Mouse (Mus musculus) CH12.LX (cell line): ENCODE data around the gene Traf1. TPM values are rescaled to one million over a fixed set of nuclear protein-coding genes. Genes with fewer than 3 reads are reported as not detected.

Experiments used
- DNase-seq: peaks from one replicate; pipeline ENCODE4 v3.0.0-alpha.2; 2013; ENCODE audit errors: extremely low read depth
- H3K27ac ChIP-seq: 2 replicates; pipeline ENCODE4 v1.5.1; 2012; ENCODE audit warnings: low read depth, mild to moderate bottlenecking, control low read depth, moderate library complexity; ENCODE audit not compliant: insufficient read depth
- H3K27me3 ChIP-seq: replicated peaks from 2 replicates; pipeline ENCODE3; 2012; ENCODE audit warnings: inconsistent platforms
- H3K36me3 ChIP-seq, 2 experiments: replicated peaks in 1 of 2; 2 replicates each; pipeline versions ENCODE3 to v1.6.1; 2012; ENCODE audit warnings: inconsistent platforms in 1 of 2, low read length in 1 of 2, mild to moderate bottlenecking in 1 of 2, mixed read lengths in 1 of 2, moderate library complexity in 1 of 2; ENCODE audit not compliant: control insufficient read depth in 1 of 2, insufficient read depth in 1 of 2
- H3K4me1 ChIP-seq, 2 experiments: 2 replicates each; pipeline ENCODE4 v1.6.1; 2012; ENCODE audit warnings: inconsistent platforms in 1 of 2, moderate library complexity in 1 of 2; ENCODE audit not compliant: insufficient read depth in 2 of 2, control insufficient read depth in 1 of 2
- H3K4me2 ChIP-seq: 2 replicates; pipeline ENCODE4 v1.6.1; 2012; ENCODE audit warnings: low read depth, mild to moderate bottlenecking, control low read depth; ENCODE audit not compliant: poor library complexity, insufficient read depth, severe bottlenecking
- H3K4me3 ChIP-seq, 3 experiments: fragments of 150-350 bp in 1 of 3; sonication (generic) in 1 of 3; replicated peaks in 1 of 3; 2 replicates each; pipeline versions ENCODE3 to v1.5.1; 2011 to 2012; ENCODE audit warnings: low read depth in 2 of 3, low read length in 2 of 3, mild to moderate bottlenecking in 2 of 3, moderate library complexity in 2 of 3, control low read depth in 1 of 3, improper control_type of control experiment in 1 of 3, inconsistent platforms in 1 of 3, mixed read lengths in 1 of 3; ENCODE audit not compliant: poor library complexity in 1 of 3
- H3K79me2 ChIP-seq: replicated peaks from 2 replicates; pipeline ENCODE4 v1.6.1; 2012; ENCODE audit warnings: mild to moderate bottlenecking, moderate library complexity; ENCODE audit not compliant: control insufficient read depth, poor library complexity, insufficient read depth, severe bottlenecking; ENCODE audit errors: extremely low read depth
- H3K9ac ChIP-seq: 2 replicates; pipeline ENCODE4 v1.6.1; 2012; ENCODE audit warnings: low read depth, mild to moderate bottlenecking, control low read depth, moderate library complexity; ENCODE audit not compliant: insufficient read depth
- H3K9me3 ChIP-seq: replicated peaks from 2 replicates; pipeline ENCODE3; 2012; ENCODE audit warnings: low read length, inconsistent platforms, mixed read lengths
- BHLHE40 ChIP-seq: IDR thresholded peaks from 2 replicates; pipeline ENCODE4 v1.6.1; 2011; ENCODE audit warnings: mild to moderate bottlenecking, low read depth, low read length, improper control_type of control experiment
- CTCF ChIP-seq, 2 experiments: IDR thresholded peaks in 1 of 2; conservative IDR thresholded peaks in 1 of 2; 2 replicates each; pipeline ENCODE4 v1.5.1; 2011 to 2012; ENCODE audit warnings: low read depth in 2 of 2, low read length in 2 of 2, improper control_type of control experiment in 1 of 2, inconsistent platforms in 1 of 2, mild to moderate bottlenecking in 1 of 2, moderate library complexity in 1 of 2
- ELF1 ChIP-seq: IDR thresholded peaks from 2 replicates; pipeline ENCODE4 v1.6.1; 2014; ENCODE audit warnings: low read depth, mild to moderate bottlenecking, inconsistent platforms, low read length, improper control_type of control experiment
- EP300 ChIP-seq: IDR thresholded peaks from 2 replicates; pipeline ENCODE4 v1.6.1; 2011; ENCODE audit warnings: low read length, improper control_type of control experiment
- GABPA ChIP-seq: IDR thresholded peaks from 2 replicates; pipeline ENCODE4 v1.6.1; 2012; ENCODE audit warnings: low read depth, low read length, improper control_type of control experiment, inconsistent platforms; ENCODE audit not compliant: insufficient replicate concordance
- JUND ChIP-seq: conservative IDR thresholded peaks from 2 replicates; pipeline ENCODE4 v1.6.1; 2011; ENCODE audit warnings: low read depth, low read length, improper control_type of control experiment
- MAX ChIP-seq: IDR thresholded peaks from 2 replicates; pipeline ENCODE4 v1.6.1; 2011; ENCODE audit warnings: low read length, improper control_type of control experiment
- MXI1 ChIP-seq: IDR thresholded peaks from 2 replicates; pipeline ENCODE4 v1.6.1; 2011; ENCODE audit warnings: mild to moderate bottlenecking, low read depth, low read length, improper control_type of control experiment
- MYC ChIP-seq: IDR thresholded peaks from 2 replicates; pipeline ENCODE4 v1.6.1; 2011; ENCODE audit warnings: low read depth, mild to moderate bottlenecking, improper control_type of control experiment, low read length
- POLR2AphosphoS2 ChIP-seq: IDR thresholded peaks from 2 replicates; pipeline ENCODE4 v1.6.1; 2011; ENCODE audit warnings: low read depth, low read length, improper control_type of control experiment
- RAD21 ChIP-seq: IDR thresholded peaks from 2 replicates; pipeline ENCODE4 v1.6.1; 2011; ENCODE audit warnings: low read depth, mild to moderate bottlenecking, low read length, improper control_type of control experiment, moderate library complexity
- SIN3A ChIP-seq: IDR thresholded peaks from 2 replicates; pipeline ENCODE4 v1.6.1; 2012; ENCODE audit warnings: low read length, improper control_type of control experiment, inconsistent platforms
- SMC3 ChIP-seq: IDR thresholded peaks from 2 replicates; pipeline ENCODE4 v1.6.1; 2011; ENCODE audit warnings: low read depth, low read length, improper control_type of control experiment
- TBP ChIP-seq: conservative IDR thresholded peaks from 2 replicates; pipeline ENCODE4 v1.6.1; 2011; ENCODE audit warnings: low read depth, low read length, improper control_type of control experiment
- USF1 ChIP-seq: IDR thresholded peaks from 2 replicates; pipeline ENCODE4 v1.6.1; 2014; ENCODE audit warnings: low read depth, mild to moderate bottlenecking, inconsistent platforms, low read length, improper control_type of control experiment
- ZC3H11A ChIP-seq: IDR thresholded peaks from 2 replicates; pipeline ENCODE4 v1.6.1; 2012; ENCODE audit warnings: low read depth, mild to moderate bottlenecking, inconsistent platforms, low read length, improper control_type of control experiment
- ZNF384 ChIP-seq: IDR thresholded peaks from 2 replicates; pipeline ENCODE4 v1.6.1; 2012; ENCODE audit warnings: low read depth, low read length, improper control_type of control experiment, inconsistent platforms
- dilution Hi-C: fragments of 300-500 bp; cut with MboI; formaldehyde crosslinking; loops from 2 replicates; pipeline ENCODE4 v1.14.3; 2020; ENCODE audit warnings: low sequenced_read_pairs; ENCODE audit not compliant: extremely low pct_unique_long_range_greater_than_20kb, extremely low pct_ligation_motif_present
- in situ Hi-C: fragments of 300-500 bp; cut with MboI; formaldehyde crosslinking; loops from 3 replicates; pipeline ENCODE4 v1.14.3; 2019; ENCODE audit warnings: low sequenced_read_pairs, low pct_ligation_motif_present, low pct_unique_long_range_greater_than_20kb, mixed read lengths
- polyA plus RNA-seq: library from polyadenylated mRNA; unstranded; fragments of >175 nt; gene quantifications from 2 replicates; pipeline ENCODE4 v1.2.1, GENCODE M21; 2012; ENCODE audit warnings: low read depth; ENCODE audit not compliant: insufficient read length
- total RNA-seq, 2 experiments: library from RNA; depleted of rRNA; stranded (reverse); fragments of 300-350 nt in 1 of 2; fragments of >200 nt in 1 of 2; gene quantifications; 2 replicates each; pipeline ENCODE4 v1.2.3; 2012 to 2014

Gene Traf1
- total and polyA plus RNA-seq, 3 experiments: 47.9 to 151 (median 66.9) TPM

DNA sequence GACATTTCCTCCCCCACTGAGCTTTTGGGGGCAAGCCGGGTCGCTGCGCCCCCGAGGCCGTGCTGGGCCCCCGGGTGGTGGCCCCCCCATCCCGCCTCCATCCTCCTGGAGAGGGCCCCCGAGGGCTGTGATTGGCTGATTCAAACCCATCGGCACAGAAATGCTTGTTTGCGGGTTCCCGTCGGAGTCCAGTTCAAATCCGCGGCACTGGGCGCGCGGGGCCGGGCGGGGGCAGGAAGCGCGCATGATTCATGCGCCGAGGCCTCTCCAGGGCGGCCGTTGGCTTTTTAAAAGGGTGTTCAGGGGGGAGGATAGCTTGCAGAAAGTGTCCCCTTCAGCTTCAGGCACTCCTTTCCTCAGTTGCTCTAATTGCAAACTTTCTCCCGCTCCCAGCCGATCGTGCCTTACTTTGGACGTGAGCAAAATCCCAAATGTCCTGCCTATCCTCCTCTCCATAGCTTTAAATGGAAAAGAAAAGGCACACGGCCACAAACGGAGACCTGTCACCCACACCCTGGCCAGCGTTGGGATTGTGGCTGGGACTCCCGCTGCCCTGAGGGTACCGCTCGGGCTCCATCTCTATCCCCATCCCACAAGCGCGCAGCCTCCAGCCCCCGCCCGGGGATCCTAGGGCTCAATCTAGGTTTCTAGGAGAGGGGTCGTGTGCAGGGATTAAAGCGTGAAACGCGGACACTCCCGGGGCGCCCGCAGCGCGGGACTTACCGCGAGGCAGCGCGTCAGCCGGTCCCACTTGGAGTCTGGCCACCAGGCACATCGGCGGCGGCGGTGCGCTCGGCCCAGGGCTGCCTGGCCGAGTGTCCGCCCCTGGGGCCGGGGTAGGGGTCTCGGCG is 48.1 kb downstream of the Traf1 start, which contains the start of gene Phf19 (continued):
- no peak for TF ChIP-seq POLR2AphosphoS2

DNA sequence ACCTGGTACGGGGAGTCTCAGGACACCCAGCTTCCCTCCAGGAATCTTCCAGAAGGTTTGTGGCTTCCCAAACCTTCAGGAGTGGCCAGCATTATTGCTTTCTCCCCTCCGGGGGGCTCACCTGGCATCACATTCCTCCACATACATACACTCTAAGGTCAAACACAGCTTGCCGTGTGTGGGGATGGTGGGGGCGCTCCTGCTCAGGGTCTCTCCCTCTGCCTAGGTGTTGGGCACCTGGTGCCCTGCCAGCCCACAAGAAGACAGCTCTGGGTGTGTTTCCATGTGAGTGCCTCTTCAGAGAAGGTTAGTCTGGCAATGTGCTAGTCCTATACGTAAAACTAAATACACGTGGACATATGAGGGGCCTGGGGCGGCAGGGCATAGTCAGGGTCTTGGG is 49.0 kb downstream of the Traf1 start:
- TF ChIP-seq SIN3A (no peak), CTCF (conservative IDR thresholded peaks at IDR 0.05 in 1 of 2, IDR thresholded peaks at IDR 0.05 in 1 of 2; ENCODE audit: low read depth in 2 of 2, low read length in 2 of 2) (peak in 1 of 2 experiments; percentile 20; a peak in 1 of 4 replicates), RAD21 (peak; percentile 8; the same call in 1 of the 2 replicates), POLR2AphosphoS2 (no peak), ELF1 (no peak)
- no peaks in the 10 kb centered on the region for H3K79me2 ChIP-seq
- in situ Hi-C loops: loop anchor here (10.0 kb wide), 1 partner anchor 52 kb away; the partner anchor contains the start of gene Traf1
- no peak overlapping the region for H3K27ac ChIP-seq
- peak overlapping the region; percentile 26 for H3K4me2 ChIP-seq
- H3K9ac ChIP-seq: peak overlapping the region; percentile 79
- H3K4me3 ChIP-seq: peak overlapping the region; percentile 67 to 82 (median 80)
- peaks cover 11 to 33% of the 10 kb centered on the region in 2 experiments for H3K4me1 ChIP-seq
- H3K27me3 ChIP-seq: no peaks in the 10 kb centered on the region
- no peaks in the 10 kb centered on the region for H3K9me3 ChIP-seq
- dilution Hi-C loops: no loop called here
- no peak for DNase-seq
- peaks cover 23 to 44% of the 10 kb centered on the region in 2 experiments for H3K36me3 ChIP-seq

DNA sequence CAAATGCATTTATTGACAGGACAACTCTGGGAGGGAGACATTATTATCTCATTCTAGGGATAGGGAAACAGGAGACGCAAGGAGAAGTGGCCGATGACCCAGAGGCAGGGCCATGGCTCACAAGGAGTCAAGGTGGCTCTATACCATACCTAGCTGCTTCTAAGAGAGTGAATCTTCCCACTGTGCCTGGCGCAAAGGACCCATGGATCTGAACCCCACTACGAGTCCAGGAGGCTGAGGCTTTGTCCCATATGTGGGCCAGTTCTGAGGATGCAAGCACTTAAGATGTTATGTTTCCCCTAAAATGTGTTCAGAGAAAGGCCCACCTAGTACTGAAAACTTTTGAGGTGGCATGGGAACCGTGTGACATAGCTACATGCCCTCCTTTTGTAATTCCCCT is 49.7 kb downstream of the Traf1 start:
- no peaks in the 10 kb centered on the region for H3K27me3 ChIP-seq
- in situ Hi-C loops: loop anchor here (10.0 kb wide), 1 partner anchor 53 kb away; the partner anchor contains the start of gene Traf1
- H3K4me1 ChIP-seq: peaks cover 11 to 36% of the 10 kb centered on the region in 2 experiments
- H3K79me2 ChIP-seq: no peaks in the 10 kb centered on the region
- H3K36me3 ChIP-seq: peaks cover 25 to 52% of the 10 kb centered on the region in 2 experiments
- no peak for DNase-seq
- no peak overlapping the region for H3K9ac ChIP-seq
- no peak overlapping the region for H3K27ac ChIP-seq
- TF ChIP-seq USF1 (no peak), GABPA (no peak), MAX (no peak), JUND (no peak), TBP (no peak), EP300 (no peak), BHLHE40 (no peak), ZC3H11A (no peak), SMC3 (no peak), POLR2AphosphoS2 (no peak), MYC (no peak), MXI1 (no peak), ZNF384 (no peak)
- TF ChIP-seq, all 38 proteins: peak for 0
- no peaks in the 10 kb centered on the region for H3K9me3 ChIP-seq
- H3K4me2 ChIP-seq: no peak overlapping the region
- dilution Hi-C loops: no loop called here
- H3K4me3 ChIP-seq: no peak overlapping the region
